Mouse (Mus musculus): ENCODE data around the gene Tgtp1.
"Not testable (repeated sequence)": the region's sequence is repeated elsewhere in the genome, so short reads cannot be mapped to it uniquely, and the experiment has no call there.

The Tgtp1 gene

GRCm38 (mm10) chr11:48994018-48994417 is at the start of gene Tgtp1:
TSS of gene Tgtp1 (minus strand) at chr11:48994172.
- not testable (repeated sequence) for DNase-seq

GRCm38 (mm10) chr11:49012074-49012473 is 18.1 kb upstream of the Tgtp1 start:
- DNase-seq = not testable (repeated sequence)

DNA sequence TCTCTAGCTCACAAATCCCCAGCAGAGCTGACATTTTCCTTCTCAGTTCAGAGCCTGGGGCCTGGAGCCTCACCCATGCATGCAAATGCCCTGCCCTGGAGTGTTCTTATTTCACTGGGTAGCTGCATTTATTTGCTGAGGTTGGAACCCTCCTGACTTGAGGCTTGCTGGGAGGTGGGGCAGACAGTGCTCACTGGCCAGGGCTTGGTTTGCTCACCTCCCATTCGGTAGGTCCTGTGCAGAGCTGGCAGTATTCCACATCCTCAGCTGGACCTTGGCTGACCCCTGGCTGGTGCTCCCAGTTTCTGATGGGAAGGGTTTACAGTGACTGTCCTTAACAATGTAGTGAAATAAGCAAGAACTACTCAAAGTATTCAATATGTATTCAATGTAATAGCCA is 12.8 kb upstream of the Tgtp1 start:
- not testable (repeated sequence) for DNase-seq

- DNase-seq = not testable (repeated sequence)
Observed at GRCm38 (mm10) chr11:49006317-49006716, 12.3 kb upstream of the Tgtp1 start.

- not testable (repeated sequence) for DNase-seq
Observed at GRCm38 (mm10) chr11:49000411-49000810, 6.4 kb upstream of the Tgtp1 start.

DNA sequence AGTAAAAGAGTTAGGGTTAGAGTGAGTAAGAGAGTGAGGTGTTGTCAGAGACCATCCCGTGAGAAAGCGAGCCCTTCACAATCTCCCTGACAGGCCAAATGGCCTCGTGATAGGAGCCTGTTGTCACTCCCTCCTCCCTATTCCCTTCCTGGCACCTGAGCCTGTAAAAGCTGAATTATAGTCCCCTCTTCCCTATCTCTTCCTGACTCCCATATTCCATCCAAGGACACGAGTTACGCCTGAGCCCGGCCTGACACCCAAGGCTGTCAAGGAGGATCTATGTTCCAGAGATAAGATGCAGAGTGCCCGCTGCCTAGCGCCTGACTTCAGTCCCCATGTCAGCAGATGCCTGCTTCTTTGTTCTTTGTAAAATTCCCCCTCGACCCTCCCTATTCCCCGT is 676 bp downstream of the Tgtp1 start:
- not testable (repeated sequence) for DNase-seq

- not testable (repeated sequence) for DNase-seq
Observed at GRCm38 (mm10) chr11:48991740-48992520, 2.0 kb downstream of the Tgtp1 start, which contains the start of gene Gm12185. TSS of gene Gm12185 (minus strand) at chr11:48992226.

DNA sequence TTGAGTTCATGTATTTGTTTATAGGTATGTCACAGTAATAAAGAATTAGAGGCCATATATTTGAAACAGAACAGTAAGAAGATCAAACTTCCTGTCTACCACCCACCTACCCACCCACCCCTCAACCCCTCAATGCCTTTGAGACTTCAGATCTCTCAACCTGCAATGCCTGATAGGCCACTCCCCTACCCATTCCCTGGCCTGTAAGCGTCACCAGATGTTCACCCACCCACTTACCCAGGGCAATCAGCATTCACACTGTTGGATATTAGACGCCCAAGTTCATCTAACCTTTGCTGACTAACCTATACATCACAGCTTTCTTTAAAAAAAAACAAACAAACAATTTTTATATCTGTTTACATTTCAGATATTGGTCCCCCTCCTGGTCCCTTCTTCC is 4.0 kb downstream of the Tgtp1 start:
- not testable (repeated sequence) for DNase-seq

GRCm38 (mm10) chr11:48988219-48988618 is 5.8 kb downstream of the Tgtp1 start:
- not testable (repeated sequence) for DNase-seq

GRCm38 (mm10) chr11:48982848-48983247 is 11.1 kb downstream of the Tgtp1 start:
- DNase-seq = not testable (repeated sequence)

- DNase-seq = not testable (repeated sequence)
Observed at GRCm38 (mm10) chr11:48980052-48980451, 13.9 kb downstream of the Tgtp1 start.

GRCm38 (mm10) chr11:48979251-48979650 is 14.7 kb downstream of the Tgtp1 start, which contains the start of gene 9930111J21Rik1:
TSS of gene 9930111J21Rik1 (minus strand) at chr11:48979398.
- DNase-seq = not testable (repeated sequence)

DNA sequence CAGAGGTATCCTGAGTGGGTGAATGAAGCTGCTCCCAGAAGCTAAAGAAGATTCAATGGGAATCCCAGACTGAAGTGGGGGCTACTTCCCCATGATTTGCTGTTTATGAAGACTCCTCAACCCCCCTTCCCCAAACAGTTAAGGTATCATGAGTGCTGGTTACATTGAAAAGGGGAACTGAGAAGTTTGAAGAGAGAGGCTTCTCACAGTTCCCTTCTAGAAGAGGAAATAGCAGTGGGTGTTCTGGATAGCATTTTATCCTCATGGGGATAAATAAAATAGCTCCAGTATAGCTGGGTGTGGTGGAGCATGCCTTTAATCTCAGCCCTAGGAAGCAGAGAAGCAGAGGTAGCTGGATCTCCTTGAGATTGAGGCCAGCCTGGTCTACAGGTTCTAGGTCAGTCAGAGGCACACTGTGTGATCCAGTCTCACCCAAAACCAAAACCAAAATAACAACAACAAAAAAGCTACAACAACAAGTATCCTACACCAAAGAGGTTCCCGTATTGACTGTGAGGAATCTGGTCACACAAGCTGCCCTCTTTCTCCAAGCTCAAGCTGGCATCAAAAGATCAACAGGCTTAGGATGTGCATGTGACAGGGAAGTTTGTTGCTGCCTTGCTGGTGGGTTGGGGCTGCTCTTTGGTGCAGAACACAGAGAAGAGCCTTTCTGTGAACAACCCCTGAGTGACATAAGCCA is 15.6 kb downstream of the Tgtp1 start, which contains the start of gene Olfr56:
Gene Olfr56 (plus strand): TSS at position 650 of the 700 bp plus-strand sequence.
- not testable (repeated sequence) for DNase-seq

GRCm38 (mm10) chr11:48974686-48975085 is 19.3 kb downstream of the Tgtp1 start:
- DNase-seq = not testable (repeated sequence)

DNA sequence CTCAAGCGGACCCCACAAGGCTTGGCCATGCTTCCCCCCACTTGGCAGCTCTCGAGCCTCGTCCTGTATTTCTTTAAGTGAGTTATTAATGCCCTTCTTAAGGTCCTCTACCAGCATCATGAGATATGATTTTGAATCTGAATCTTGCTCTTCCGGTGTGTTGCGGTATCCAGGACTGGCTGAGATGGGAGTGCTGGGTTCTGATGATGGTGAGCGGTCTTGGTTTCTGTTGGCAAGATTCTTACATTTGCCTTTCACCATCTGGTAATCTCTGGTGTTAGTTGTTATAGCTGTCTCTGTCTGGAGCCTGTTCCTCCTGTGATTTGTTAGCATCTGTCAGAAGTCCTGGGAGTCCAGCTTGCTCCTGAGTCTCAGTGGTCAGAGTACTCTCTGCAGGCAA is 47.9 kb downstream of the Tgtp1 start, which contains the start of gene Psme2b:
Gene Psme2b (minus strand): TSS at position 101 of the 400 bp plus-strand sequence.
- DNase-seq = not testable (repeated sequence)

DNA sequence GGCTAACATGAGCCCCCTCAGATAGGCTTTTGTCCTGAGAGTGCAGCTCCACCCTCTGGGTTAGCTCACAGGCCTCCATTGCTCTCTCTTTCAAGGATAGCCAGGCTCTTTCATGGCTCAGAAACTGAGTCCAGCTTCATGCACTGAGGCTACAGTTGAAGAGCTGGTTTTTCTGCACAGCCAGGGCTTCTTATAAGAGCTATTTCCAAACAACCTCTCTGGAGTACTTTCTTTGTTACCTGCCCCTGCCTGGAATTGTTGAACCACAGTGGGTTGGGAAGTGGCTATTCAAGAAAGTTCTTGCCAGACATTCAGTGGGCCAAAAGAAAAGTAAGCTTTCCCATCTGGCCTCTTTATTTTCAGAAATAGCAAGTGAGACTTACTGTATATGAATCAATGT is 54.7 kb downstream of the Tgtp1 start:
- not testable (repeated sequence) for DNase-seq

Data from cerebellum, postnatal 25 days (tissue).